13 mouse cellular contexts compared by ENCODE assay signal in the genomic region with DNA sequence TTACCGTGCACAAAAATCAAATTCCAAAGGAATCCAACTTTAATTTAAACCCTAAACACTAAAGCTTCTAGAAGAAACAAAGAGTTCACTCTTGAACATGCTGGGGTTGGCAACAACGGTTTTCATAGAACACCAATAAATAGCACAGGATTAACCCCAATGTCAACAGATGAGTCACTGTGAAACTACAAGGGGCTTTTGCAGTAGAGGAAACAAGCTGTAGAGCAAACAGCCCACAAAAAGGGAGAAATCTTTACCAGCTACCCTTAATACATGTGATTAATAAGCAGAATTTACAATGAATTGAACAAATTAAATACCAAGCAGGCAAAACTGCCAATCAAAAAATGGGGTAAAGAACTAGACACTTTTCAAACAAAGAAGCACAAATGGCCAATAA.
"Had no signal": no experiment of that assay in that cellular context is flagged by ENCODE, and none has a peak within 500 bp of the region (broad histone marks: within the 10 kb centered on the region; RNA-seq: fewer than 3 reads in every experiment).

No protein-coding gene starts in this region.

- H3K4me3 ChIP-seq: layer of hippocampus, adult 2 months; limb, embryonic 12.5 days; liver, embryonic 13.5 days; lung, embryonic 15.5 days; myocyte; neural tube, embryonic 15.5 days had no signal

- H3K9me3 ChIP-seq: limb, embryonic 12.5 days; liver, embryonic 13.5 days; lung, embryonic 15.5 days; neural tube, embryonic 15.5 days had no signal

- H3K4me2 ChIP-seq: limb, embryonic 12.5 days; liver, embryonic 13.5 days; lung, embryonic 15.5 days; neural tube, embryonic 15.5 days had no signal

- ATAC-seq: liver, postnatal 0 days had no signal

- H3K4me1 ChIP-seq: limb, embryonic 12.5 days; liver, embryonic 13.5 days; lung, embryonic 15.5 days; neural tube, embryonic 15.5 days had no signal

- H3K27me3 ChIP-seq: limb, embryonic 12.5 days; liver, embryonic 13.5 days; lung, embryonic 15.5 days; neural tube, embryonic 15.5 days had no signal

- H3K27ac ChIP-seq: layer of hippocampus, adult 2 months; limb, embryonic 12.5 days; liver, embryonic 13.5 days; lung, embryonic 15.5 days; neural tube, embryonic 15.5 days; stomach, postnatal 0 days had no signal

- DNase-seq: kidney, postnatal 10 days; kidney, postnatal 4 days; liver; liver, embryonic 13.5 days; liver, postnatal 0 days; midbrain, embryonic 14.5 days; thymus, postnatal 4 days had no signal

- H3K9ac ChIP-seq: limb, embryonic 12.5 days; liver, embryonic 13.5 days; liver, postnatal 0 days; lung, embryonic 15.5 days; neural tube, embryonic 15.5 days had no signal

- H3K36me3 ChIP-seq: limb, embryonic 12.5 days; liver, embryonic 13.5 days; lung, embryonic 15.5 days; neural tube, embryonic 15.5 days had no signal
